Mouse (Mus musculus) urinary bladder, postnatal 36 days (tissue): Measurements from ENCODE around the gene Gm10322.

ENCODE experiments used
- DNase-seq, 2 experiments: peaks; one replicate each; pipeline ENCODE4 v3.0.0; 2022; ENCODE audit warnings: low spot score in 2 of 2, mixed read lengths in 1 of 2

Gm10322 gene

DNA sequence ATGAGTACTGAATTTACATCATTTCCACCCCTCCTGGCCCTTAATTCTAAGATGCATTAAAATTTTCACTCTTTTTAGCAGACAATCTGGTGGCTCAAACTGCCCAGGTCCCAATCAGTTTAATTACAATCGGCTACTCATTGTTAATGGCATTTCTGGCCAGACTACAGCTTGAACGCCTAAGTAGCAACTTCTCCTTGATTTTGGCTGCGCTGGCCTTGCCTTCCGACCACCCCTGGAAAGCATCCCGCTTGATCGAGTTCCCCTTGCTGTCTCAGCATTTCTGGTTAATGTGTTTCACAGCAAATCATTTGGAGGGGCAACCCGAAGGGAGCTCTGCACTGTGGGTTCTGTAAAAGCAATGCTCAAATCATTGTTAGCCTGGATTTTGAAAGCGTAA, 13.8 kb upstream of the Gm10322 start:
- no peak for DNase-seq

DNA sequence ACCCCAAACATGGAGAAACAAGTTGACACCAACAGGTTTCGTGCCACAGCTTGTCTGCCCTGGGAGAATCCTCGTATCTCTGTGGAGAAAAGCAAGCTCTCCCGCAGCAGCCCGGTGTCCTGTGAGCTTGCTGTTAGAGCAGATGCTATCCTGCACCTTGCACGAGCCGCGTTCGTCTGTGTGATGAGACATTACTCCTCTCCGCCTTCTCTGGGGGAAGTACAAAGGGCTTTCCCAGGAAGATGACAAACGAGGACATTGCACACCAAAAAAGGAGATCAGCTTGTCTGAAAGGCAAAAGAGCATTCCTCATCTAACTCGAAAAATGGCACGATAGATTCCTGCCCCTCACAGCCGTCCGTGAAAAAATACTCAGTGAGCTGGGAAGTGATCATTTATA, 13.0 kb upstream of the Gm10322 start:
- no peak for DNase-seq

DNA sequence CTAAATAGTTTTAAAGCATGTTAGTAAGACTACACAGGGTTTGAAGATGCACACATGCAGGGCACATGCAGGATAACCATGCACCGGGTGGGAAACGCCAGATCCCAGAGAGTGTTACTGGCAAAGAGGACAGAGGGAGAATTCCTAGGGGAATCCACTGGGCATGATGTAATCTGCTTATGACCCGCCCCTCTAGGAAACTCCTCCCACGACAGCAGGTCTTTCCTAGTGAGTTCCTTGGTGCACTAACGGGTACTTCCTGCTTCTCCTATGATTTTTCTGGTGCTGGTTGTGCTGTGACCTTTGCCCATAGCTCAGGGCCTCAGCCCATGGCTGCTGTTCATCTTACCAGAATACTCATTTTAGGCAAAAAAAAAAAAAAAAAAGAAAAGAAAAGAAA, 12.0 kb upstream of the Gm10322 start:
- peak in 1 of 2 experiments; percentile 34 for DNase-seq

DNA sequence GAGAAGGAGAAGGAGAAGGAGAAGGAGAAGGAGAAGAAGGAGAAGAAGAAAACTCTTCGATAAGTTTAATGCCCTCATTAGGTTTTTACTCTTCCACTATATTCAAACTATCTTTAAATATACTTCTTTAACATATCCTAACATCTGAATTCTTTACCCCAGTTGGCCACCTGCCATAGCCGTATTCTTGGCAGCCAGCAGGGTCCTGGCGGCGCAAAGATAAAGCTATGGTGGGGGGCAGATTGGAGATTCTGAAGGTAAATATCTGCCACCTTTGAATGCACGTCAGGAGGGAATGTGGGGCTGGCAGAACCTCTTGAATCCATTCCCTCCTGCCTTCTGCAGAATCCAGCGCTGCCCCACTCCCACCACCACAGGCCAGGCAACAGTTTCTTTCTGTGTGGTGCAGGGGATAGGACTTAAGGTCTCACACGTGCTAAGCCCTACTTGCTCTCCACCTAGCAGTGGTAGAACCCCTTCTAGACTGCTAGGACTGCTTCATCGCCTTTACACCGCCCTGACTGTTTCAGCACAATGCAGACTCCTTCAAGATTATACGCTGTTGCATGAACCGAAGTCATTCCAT, 10.9 kb upstream of the Gm10322 start:
- DNase-seq = no peak

DNA sequence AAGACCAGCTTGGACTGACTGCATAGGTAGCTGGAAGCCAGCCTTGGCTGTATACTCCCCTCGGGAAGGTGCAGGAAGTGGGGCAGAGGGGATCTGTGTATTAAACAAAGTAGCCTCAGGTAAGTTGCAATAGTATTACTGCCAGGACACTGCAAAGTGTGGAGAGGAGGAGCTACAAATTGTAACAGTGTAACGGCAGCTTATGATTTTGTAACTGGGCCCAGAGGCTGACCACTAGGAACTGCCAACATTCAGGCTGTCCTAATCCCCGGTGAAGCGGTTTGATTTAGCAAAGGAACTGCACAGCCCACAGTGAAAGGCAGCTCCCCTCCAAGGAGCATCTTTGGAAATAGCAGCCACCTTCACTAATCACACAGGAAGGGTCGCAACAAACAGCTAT, 2.6 kb upstream of the Gm10322 start:
- no peak for DNase-seq

DNA sequence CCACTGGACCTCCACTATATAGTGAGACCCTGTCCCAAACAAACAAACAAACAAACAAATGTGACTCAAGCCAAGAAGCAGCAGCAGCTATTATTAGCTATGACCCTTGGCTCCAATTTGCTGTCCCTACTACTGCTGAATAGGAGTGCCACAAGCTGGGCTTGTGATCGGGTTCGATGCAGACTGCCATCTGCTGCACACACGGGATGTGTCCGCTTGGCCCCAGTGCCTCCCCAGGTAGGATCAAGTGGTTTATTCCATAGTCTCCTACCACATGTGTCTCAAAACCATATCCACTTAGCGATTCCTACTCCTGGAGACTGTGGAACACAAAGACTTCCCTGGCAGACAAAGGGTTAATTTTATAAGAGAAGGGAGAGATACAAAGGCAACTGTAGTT, 1.7 kb upstream of the Gm10322 start:
- DNase-seq = no peak

DNA sequence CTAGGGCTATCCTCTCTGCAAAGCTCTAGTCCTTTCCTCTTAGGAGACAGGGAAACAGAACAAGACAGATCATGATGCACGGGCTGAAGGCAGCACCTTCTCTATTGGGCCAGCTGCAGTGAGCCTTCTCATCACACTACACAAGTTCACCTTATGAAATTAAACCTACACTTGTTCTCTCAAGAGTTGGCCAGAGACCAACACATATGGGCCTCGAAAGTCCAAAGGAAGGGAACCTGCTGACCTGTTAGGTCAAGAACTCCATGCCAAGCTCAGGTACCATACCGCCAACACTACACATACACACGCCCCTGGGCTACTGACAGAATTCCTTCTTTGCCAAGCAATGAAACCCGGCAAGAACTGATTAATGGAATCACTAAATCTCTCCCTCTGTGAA, 452 bp upstream of the Gm10322 start:
- no peak for DNase-seq

DNA sequence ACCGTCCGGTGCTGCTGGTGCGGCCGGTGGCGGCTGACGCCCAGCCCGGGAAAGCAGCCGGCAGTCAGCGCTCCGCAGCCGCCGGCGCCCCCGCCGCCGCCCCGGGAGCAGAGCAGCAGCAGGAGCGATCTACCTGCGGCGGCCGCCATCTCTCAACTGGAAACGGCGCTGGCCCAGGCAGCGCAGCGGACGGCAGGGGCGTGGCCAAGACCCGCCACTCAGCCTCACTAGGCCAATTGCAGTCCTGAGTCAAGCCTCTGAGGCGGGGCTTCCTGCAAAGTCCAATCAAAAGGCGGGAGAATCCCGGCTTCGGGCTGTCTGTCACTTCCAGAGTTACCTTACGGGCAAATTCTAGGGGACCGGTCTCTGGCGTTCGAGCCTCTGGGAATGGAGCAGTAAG, 659 bp downstream of the Gm10322 start, which contains the start of gene Mcu:
Gene Mcu (minus strand): TSS at position 171 of the 400 bp plus-strand sequence.
- peak; percentile 92 to 96 for DNase-seq

DNA sequence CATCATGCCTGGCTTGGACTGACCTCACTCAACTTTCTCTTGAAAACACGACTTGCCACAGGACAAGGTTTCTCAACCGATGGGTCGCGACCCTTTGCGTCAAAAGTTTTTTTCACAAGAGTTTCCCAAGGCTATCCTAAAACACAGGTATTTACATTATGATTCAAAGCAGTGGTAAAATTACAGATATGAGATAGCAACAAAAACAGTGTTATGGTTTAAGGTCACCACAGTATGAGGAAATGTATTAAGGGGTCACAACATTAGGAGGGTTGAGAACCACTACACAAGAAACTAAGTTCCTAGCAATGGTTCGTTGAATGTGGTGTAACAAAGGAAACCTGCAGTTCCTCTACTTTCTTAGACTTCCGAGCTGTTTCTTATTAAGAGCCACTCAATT, 1.9 kb downstream of the Gm10322 start:
- no peak for DNase-seq

DNA sequence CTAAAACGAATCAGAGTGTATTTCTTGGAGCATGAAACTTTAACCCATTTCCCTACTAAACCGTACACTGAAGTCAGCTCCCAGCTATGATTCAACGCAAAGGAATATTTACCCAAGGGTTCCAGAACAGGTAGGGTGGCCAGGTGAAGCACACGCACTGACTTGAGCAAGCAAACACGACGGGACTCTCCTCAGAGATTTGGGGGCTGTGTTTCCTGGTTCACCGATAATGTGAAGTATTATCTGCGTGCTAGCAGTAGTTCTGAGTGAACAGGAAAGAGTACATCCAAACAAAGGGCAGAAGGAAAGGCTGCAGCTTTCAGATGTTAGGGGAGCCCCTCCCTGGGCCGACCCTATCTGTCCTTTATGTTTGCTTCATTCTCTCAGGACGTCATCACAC, 5.5 kb downstream of the Gm10322 start:
- peak in 1 of 2 experiments; percentile 44 for DNase-seq

DNA sequence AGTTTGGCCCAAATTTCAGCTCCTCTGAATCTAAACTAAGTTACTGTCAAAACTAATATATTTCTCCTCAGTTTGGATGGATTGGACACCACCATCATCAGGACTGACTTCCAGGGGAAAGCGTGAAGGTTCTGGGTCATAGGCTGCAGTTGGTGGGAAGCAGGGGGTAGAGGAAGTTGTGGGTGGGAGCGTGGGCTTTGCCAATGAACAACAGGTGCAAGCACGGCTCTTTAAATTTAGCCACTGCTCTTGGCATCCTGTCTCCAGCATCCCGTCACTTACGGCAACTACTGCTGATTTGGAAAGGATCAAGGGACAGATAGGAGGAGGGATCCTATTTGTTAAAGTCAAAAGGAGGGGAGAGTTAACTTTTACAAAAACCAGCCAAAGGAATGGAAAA, 7.6 kb downstream of the Gm10322 start:
- no peak for DNase-seq

DNA sequence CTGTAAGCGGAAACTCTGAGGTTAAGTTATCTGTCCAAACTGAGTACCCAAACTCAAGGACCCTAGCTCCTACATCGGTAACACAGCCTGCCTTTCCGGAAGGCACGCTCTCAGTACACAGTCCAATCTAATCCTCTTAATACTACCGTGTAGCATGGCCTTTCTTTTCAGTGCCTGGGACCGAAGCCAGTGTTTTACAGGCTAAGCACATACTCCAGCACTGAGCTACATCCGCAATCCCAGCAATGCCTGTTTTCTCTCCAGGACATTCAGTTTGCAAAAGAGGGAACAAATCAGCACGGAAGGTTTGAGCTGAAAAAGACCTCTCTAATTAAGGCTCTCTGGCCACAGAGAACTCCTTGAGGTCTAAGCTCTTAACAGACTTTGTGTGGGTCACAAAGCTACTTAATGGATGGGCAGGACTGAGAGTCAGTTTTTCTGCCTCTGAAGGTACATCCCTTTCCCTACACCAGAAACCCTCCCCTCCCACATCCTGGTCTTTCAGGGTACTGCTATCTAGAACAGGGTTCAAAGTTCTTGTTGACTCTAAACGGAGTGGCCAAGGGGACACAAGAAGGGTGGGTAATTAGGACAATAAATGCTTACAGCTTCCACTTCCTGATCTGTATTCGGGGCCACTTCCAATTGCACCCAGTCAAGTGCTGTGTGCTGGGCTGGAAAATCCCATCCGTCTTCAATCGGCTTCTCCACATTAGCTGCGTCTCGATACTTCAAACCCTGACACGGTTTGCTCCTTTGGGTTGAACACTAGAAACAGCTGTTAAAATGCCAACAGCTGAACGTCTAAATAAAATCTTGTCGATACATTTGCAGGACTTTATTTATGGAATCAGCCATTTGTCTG, 13.0 kb downstream of the Gm10322 start:
- DNase-seq = no peak

DNA sequence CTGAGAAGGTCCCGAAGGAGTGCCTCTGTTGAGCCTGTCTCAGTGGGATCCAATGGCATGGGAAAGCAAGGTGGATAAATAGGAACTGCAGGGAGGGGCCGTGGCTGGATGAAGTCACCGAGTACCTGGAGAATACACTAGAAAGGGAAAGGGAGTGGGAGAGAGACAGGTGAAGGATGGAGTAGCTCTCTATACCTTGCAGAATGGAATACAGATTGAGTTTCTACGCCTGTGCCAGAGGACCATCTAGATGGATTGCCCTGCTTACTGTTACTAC, 13.6 kb downstream of the Gm10322 start:
- no peak for DNase-seq

DNA sequence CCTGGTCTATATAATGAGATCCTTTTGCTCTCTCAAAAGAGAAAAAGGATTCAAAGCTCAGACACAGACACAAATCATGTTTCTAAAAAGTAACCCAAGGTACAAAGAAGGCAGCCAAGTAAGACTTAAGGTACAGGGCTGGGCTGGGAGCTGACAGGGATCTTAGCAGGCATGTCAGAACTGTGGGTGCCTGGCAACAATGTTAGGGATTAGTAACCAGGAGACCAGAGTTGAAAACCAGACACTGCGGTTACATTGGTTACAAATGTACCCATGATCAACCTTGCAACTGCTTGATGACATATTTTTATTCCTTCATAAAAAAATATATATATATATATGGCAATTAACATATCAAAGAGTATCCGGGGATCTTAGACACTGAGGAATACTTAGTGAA, 20.2 kb downstream of the Gm10322 start:
- DNase-seq = no peak

DNA sequence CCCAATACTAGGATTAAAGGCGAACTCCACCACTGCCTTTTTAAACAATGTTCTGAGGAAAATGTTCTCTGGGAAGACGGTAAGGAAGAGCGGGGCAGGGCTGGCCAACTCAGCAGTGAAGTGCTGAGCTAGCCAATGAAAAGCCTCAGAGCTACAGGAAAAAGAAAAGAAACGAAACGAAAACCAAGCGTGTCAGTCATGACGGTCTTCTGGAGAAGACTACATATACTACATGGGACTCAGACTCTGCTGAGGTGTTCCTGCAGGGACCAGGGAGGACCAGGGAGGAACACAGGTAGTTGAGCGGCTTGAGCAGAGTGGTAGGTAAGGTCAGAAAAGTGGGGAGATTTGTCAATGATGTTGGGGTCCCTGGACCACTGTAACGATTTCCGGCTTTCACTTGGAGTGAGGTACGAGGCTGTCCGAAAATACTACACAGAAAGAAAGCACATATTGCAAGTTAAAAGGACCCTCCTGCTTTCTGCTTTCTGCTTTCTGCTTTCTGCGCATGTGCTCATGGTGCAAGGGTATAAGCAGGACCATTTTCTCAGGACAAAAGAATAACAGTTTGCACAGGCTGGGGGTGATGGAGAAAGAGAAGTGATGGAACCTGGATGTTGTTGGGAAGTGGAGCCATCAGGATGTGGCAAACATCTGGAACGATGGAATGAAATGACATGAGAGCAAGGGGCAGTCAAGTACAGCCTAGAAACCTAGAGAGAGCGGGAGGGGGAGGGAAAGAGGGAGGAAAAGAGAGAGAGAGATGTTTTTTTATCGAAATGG, 21.1 kb downstream of the Gm10322 start:
- no peak for DNase-seq

DNA sequence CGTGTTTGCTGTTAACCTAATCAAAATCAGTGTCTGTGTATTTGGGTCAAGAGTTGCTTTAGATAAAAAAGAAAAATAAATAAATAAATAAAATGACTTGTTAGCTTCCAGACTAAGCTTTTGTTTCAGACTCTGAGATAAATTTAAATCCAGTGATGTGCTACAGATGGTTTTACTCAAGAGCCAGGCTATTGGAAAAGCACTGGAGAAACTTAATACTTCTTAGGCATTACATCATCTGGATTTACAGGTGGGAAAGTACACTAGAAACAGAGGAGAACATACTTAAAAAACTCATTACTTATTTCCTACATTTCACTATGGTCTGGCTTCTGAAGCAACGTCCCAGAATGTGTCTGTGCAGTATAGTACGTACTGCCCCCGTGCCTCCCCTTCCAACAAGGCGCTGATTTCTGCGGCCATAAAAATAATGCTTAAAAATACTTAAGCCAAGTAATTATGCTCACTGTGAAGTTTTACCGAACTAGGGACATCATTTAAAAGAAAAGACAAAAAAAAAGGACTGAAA, 21.8 kb downstream of the Gm10322 start:
- no peak for DNase-seq

DNA sequence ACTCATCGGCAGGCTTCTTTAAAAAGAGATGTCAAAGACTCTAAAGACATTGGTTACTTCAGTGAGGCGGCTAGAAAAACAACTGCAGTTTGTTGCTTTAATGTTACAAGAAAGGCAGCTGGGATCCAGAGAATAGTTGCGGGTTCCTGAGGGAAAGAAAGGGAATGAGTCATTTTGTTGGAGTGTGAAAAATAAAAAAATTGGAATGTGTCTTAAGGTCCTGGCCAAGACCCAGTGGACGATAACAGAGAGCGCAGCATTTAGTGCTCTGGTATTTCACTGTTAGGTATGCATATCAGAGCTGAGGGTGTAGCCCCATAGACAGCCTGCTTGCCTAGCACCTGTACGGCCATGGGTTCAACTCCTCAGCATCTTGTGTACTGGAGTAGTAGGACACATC, 22.7 kb downstream of the Gm10322 start:
- DNase-seq = no peak

DNA sequence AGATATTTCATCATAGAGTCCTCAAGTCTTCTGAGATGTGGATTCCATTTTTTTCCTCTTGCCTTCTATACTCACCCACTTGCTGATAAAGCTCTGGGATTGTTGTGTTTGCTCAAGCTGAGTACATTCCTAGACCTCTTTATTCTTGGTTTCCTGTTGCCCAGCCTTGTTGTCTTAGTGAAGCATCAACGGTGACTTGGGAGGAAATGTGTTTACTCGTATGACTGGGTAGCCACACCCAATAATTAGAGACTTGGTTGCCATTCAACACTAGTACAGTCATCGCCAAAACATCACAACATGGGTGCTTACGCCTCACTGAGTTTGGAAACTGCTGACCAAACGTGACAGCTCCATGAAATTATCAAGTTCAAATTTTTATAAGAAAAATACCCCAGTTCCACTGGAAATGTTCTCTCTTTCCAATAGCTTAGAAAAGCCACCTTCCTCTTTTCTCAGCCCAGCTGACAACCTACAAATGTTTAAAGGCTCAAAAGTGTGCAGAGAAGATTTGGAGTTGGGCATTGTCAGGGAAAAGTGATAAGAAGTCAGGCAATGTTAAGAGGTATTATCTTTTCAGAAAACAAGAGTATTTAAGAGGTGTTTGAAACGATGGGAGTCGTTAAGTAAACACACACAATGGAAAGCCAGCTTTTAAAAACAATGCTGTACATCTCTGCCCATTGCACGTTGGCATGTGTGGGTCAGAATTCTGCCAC, 27.0 kb downstream of the Gm10322 start:
- DNase-seq = no peak

DNA sequence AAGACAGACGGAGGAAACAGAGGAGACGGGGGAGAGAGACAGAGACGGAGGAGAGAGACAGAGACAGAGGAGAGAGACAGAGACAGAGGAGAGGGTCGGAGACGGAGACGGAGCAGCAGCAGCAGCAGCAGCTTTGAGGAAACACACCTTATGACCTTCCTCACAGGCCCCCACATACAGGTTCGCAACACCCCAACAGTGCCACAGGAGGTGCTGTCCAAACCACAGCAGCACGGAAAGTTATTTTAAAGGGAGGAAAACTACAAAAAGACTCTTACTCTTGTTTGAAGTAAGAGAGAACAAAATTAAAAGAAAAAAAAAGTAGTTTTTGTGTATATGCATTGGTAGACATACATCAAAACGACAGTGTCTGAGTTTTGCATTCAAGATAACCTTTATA, 27.8 kb downstream of the Gm10322 start:
- DNase-seq = no peak

DNA sequence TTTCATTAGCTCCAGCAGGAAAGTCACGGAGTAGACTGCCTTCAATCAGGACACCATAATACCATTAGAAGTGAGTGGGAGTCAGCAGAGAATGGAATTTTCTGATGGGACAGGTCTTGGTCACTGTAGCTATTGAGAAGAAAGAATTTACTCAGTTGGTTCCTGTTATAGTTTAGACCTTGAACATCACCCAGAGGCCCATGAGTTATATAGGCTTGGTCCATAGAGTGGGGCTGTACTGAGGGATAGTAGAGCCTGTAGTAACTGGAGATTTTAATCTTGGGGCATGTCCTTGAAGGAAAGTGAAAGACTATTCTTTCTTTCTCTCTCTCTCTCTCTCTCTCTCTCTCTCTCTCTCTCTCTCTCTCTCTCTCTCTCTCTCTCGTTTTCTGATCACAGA, 28.8 kb downstream of the Gm10322 start:
- no peak for DNase-seq

DNA sequence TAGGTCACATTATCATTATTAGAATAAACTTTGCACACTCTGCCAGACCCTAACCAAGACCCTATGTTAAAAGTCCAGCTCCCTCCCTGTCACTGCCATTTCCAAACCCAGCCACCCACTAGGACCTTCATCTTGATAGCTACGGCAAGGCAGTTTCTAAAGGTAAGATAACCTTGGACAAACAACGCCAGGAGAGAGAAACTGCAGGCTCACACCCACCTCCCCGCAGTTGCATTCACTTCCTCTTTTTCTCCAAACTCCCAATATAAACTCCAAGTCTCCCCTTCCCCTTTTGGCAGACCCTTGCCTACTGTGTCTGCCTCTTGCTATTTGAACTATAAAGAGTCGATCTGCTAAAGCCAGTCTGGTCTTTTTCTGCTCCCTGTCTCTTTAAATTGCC, 29.3 kb downstream of the Gm10322 start:
- no peak for DNase-seq

DNA sequence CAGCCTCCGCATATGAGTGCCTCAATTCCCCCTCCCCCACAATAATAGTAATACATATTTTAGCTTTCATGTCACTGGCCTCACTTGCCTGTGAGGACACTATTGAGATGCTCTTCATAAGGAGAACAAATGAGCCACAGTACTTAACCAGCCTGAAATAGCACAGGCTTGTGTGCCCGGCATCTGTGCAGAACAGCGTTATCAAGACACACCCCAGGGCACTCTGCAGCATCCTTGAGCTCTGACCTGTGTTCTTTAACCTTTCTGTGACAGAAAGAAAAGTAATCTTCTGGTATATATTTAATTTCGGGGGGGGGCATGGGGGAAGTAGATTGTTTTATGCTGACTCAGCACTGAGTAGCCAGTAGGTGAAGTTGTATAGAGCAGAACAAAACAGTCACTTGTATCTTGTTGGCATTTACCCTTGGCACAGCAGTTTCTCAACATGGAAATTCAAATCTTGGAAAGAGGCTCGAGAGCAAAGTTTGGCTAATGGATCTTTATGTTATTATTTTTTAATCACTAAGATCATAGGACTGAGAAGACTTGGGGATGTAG, 31.0 kb downstream of the Gm10322 start:
- DNase-seq = no peak
